Mouse (Mus musculus) cortical plate, adult 2 months (tissue): ENCODE measurements around the gene Emc9. TPM values are rescaled to one million over a fixed set of nuclear protein-coding genes. Genes with fewer than 3 reads are reported as not detected.
A peak's percentile ranks its signal among the peaks of the same experiment; 100 is the strongest.

Experiments used
- H3K27ac ChIP-seq: fragments of 200-500 bp; 2 replicates; pipeline ENCODE4 v1.5.1; 2012; ENCODE audit warnings: low read length, control low read depth, inconsistent platforms; ENCODE audit not compliant: insufficient read depth
- H3K4me1 ChIP-seq: fragments of 200-500 bp; 2 replicates; pipeline ENCODE4 v1.6.1; 2011; ENCODE audit warnings: low read length; ENCODE audit not compliant: control insufficient read depth, insufficient read depth
- H3K4me3 ChIP-seq: fragments of 200-500 bp; 2 replicates; pipeline ENCODE4 v1.5.1; 2011; ENCODE audit warnings: mild to moderate bottlenecking, low read length, control low read depth; ENCODE audit not compliant: insufficient read depth
- CTCF ChIP-seq: fragments of 200-500 bp; IDR thresholded peaks from 2 replicates; pipeline ENCODE4 v1.5.1; 2011; ENCODE audit warnings: mild to moderate bottlenecking, control low read depth, low read length; ENCODE audit not compliant: insufficient read depth; ENCODE audit errors: extremely low read depth
- POLR2A ChIP-seq: fragments of 200-500 bp; IDR thresholded peaks from 2 replicates; pipeline ENCODE4 v1.6.1; 2011; ENCODE audit warnings: mild to moderate bottlenecking, low read length, control low read depth; ENCODE audit not compliant: insufficient read depth; ENCODE audit errors: extremely low read depth
- polyA plus RNA-seq: library from polyadenylated mRNA; depleted of rRNA; stranded (reverse); fragments of >200 nt; gene quantifications from 2 replicates; pipeline ENCODE4 v1.2.3, GENCODE M21; 2012; rRNA removed

The Emc9 gene
- polyA plus RNA-seq, 1 experiment, result 51.9 TPM

DNA sequence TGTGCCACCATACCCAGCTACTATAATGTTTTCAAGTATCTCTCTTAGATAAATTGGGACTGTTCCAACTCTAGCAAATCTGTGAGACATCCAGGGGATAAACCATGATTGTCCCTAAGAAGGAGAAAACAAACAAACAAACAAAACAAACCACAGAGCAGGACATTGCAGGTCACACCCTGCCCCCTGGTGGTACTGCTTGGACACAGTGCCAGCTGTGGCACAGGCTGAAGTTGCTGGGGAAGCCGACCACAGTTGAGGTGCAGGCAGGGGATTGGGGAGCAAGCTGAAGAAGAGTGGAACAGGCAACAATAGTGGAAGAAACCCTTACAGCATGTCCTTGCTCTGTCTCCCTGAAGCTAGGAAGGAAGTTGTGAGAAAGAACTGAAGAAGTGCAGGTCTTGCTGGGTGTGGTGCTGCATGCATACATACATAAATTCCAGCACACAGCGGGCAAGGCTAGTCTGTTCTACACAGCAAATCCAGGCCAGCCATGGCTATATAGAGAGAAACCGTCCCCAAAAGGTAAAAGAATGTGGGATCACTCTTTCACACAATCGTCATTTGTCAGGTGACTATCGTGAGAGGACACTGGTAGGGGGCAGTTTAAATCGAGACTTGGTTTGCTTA lies 48.9 kb downstream of the Emc9 start:
- H3K27ac ChIP-seq, result no peak overlapping the region
- H3K4me1 ChIP-seq, result no peaks in the 10 kb centered on the region
- H3K4me3 ChIP-seq, result no peak overlapping the region
- TF ChIP-seq CTCF (peak; percentile 72), POLR2A (no peak)

Other genes with a start within 250 kb of the Emc9 start
- gene Dhrs4, start 106.5 kb downstream of the Emc9 start, polyA plus RNA-seq, result 14.3 and 16.0 TPM in 2 replicates
- gene Carmil3, start 94.7 kb downstream of the Emc9 start, polyA plus RNA-seq, result 56.0 and 63.7 TPM in 2 replicates
- 195 and 268 TPM in 2 replicates for gene Cpne6, start 74.9 kb downstream of the Emc9 start, polyA plus RNA-seq
- 0.21 and 0.66 TPM in 2 replicates for gene Nrl, start 60.3 kb downstream of the Emc9 start, polyA plus RNA-seq
- 27.2 and 35.7 TPM in 2 replicates for gene Pck2, start 45.0 kb downstream of the Emc9 start, polyA plus RNA-seq
- gene Dcaf11, start 25.3 kb downstream of the Emc9 start, polyA plus RNA-seq, result 94.6 and 110 TPM in 2 replicates
- 0.86 and 1.7 TPM in 2 replicates for gene A730061H03Rik, start 24.9 kb downstream of the Emc9 start, polyA plus RNA-seq
- gene Fitm1, start 9.7 kb downstream of the Emc9 start, polyA plus RNA-seq, result not detected in 2 replicates
- 50.2 and 61.4 TPM in 2 replicates for gene Psme1, start 7.2 kb downstream of the Emc9 start, polyA plus RNA-seq
- gene Psme2, start 5.8 kb upstream of the Emc9 start, polyA plus RNA-seq, result 37.3 and 44.5 TPM in 2 replicates
- gene Rnf31, start 6.4 kb upstream of the Emc9 start, polyA plus RNA-seq, result 22.5 and 24.7 TPM in 2 replicates
- 18.2 and 21.2 TPM in 2 replicates for gene Irf9, start 18.3 kb upstream of the Emc9 start, polyA plus RNA-seq
- gene Rec8, start 32.7 kb upstream of the Emc9 start, polyA plus RNA-seq, result 5.0 and 5.8 TPM in 2 replicates
- gene Ipo4, start 50.7 kb upstream of the Emc9 start, polyA plus RNA-seq, result 152 and 165 TPM in 2 replicates
- 6.5 and 6.6 TPM in 2 replicates for gene Gm49378, start 52.6 kb upstream of the Emc9 start, polyA plus RNA-seq
- gene Tm9sf1, start 58.5 kb upstream of the Emc9 start, polyA plus RNA-seq, result 30.8 and 33.7 TPM in 2 replicates
- 0.79 and 1.0 TPM in 2 replicates for gene Tssk4, start 64.9 kb upstream of the Emc9 start, polyA plus RNA-seq
- gene Mdp1, start 75.2 kb upstream of the Emc9 start, polyA plus RNA-seq, result 46.8 and 47.9 TPM in 2 replicates
- 31.4 and 35.1 TPM in 2 replicates for gene Gmpr2, start 86.6 kb upstream of the Emc9 start, polyA plus RNA-seq
- 346 and 353 TPM in 2 replicates for gene Nedd8, start 86.8 kb upstream of the Emc9 start, polyA plus RNA-seq
- gene Tinf2, start 96.5 kb upstream of the Emc9 start, polyA plus RNA-seq, result 16.1 and 18.7 TPM in 2 replicates
- 0.04 and 0.08 TPM in 2 replicates for gene Tgm1, start 128.6 kb upstream of the Emc9 start, polyA plus RNA-seq
- 64.7 and 67.9 TPM in 2 replicates for gene Rabggta, start 137.0 kb upstream of the Emc9 start, polyA plus RNA-seq
- 117 TPM in 2 replicates for gene Dhrs1, start 160.4 kb upstream of the Emc9 start, polyA plus RNA-seq
- 9.1 and 9.2 TPM in 2 replicates for gene Nop9, start 160.4 kb upstream of the Emc9 start, polyA plus RNA-seq
- gene Cideb, start 173.2 kb upstream of the Emc9 start, polyA plus RNA-seq, result 16.9 and 18.2 TPM in 2 replicates
- 0.15 and 0.17 TPM in 2 replicates for gene Ltb4r2, start 176.1 kb upstream of the Emc9 start, polyA plus RNA-seq
- gene Ltb4r1, start 180.7 kb upstream of the Emc9 start, polyA plus RNA-seq, result 0.25 and 0.45 TPM in 2 replicates
- 3.4 and 4.4 TPM in 2 replicates for gene Adcy4, start 198.8 kb upstream of the Emc9 start, polyA plus RNA-seq
- 0.66 and 1.0 TPM in 2 replicates for gene Ripk3, start 203.6 kb upstream of the Emc9 start, polyA plus RNA-seq
- 1.8 and 2.0 TPM in 2 replicates for gene Nfatc4, start 237.8 kb upstream of the Emc9 start, polyA plus RNA-seq